8 mouse cellular contexts compared by ENCODE assay signal in the genomic region with DNA sequence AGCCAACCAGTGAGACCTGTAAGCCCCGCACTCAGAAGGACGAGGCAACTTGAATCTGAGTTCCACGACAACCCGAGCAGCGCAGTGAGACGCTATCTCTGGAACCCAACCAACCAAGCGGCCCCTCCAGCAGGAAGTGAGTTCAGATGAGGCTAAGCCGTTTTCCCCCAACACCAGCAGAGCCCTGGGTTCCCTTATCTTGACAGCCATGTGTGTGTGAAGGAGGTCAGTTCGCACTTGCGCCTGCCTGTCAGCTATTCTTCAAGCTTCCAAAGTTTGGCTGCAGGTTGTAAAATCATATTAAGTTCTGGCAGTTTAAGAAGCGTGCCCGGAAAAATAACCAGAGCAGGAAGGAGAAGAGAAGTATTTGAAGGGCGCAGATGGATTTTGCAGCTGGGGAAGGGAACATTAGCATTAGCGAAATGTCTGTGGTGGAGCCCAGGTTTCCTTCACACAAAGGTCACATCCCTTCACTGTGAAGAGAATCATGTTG.
DNase-seq lines count a peak whose midpoint lies in the region; ATAC-seq lines count a peak whose summit lies in the region.

No protein-coding gene starts in this region.

- H3K4me2 ChIP-seq in midbrain, embryonic 13.5 days (replicated peaks), result peak overlapping the region; percentile 25
- H3K4me2 ChIP-seq in midbrain, embryonic 11.5 days, result no peak overlapping the region
- 0 out of 2 replicates have a peak overlapping the region, but pooled peaks have one; percentile 2 for H3K4me2 ChIP-seq in midbrain, embryonic 16.5 days (ENCODE audit: low read length)
- H3K4me2 ChIP-seq in hindbrain, embryonic 11.5 days (replicated peaks; ENCODE audit: low read depth, low read length), result no peak overlapping the region

- 82% methylated on average over 14 of the region's 14 CpGs for WGBS in midbrain, embryonic 13.5 days
- 83% methylated on average over 14 of the region's 14 CpGs for WGBS in midbrain, embryonic 11.5 days
- 68% methylated on average over 14 of the region's 14 CpGs for WGBS in limb, embryonic 10.5 days
- WGBS in midbrain, embryonic 16.5 days, result 80% methylated on average over 14 of the region's 14 CpGs
- 75% methylated on average over 14 of the region's 14 CpGs for WGBS in hindbrain, embryonic 11.5 days

- no peak overlapping the region for H3K9ac ChIP-seq in midbrain, embryonic 13.5 days (replicated peaks)
- H3K9ac ChIP-seq in midbrain, embryonic 11.5 days (ENCODE audit: low read length), result no peak overlapping the region
- H3K9ac ChIP-seq in midbrain, embryonic 16.5 days (ENCODE audit: low read depth, low read length), result no peak overlapping the region
- H3K9ac ChIP-seq in hindbrain, embryonic 11.5 days (ENCODE audit: low read depth, low read length), result no peak overlapping the region

- no peak for ATAC-seq in midbrain, embryonic 13.5 days
- no peak for ATAC-seq in midbrain, embryonic 11.5 days (ENCODE audit: low FRiP score)
- no peak for ATAC-seq in midbrain, embryonic 16.5 days
- ATAC-seq in hindbrain, embryonic 11.5 days (ENCODE audit: low FRiP score), result no peak
- ATAC-seq in frontal cortex, adult (ENCODE audit: low TSS enrichment), result no peak

- DNase-seq in midbrain, embryonic 11.5 days (ENCODE audit: low spot score, missing footprints), result no peak
- DNase-seq in heart, adult 18-20 months, result peak; percentile 73 to 81
- DNase-seq in limb, embryonic 10.5 days (ENCODE audit: low spot score), result peak; percentile 41
- no peak for DNase-seq in hindbrain, embryonic 11.5 days (ENCODE audit: low spot score)
- no peak for DNase-seq in frontal cortex, postnatal 25 days (ENCODE audit: low spot score in 2 of 2)

- H3K36me3 ChIP-seq in midbrain, embryonic 13.5 days, result no peaks in the 10 kb centered on the region
- H3K36me3 ChIP-seq in midbrain, embryonic 11.5 days (ENCODE audit: control insufficient read depth, insufficient read depth, low read length), result no peaks in the 10 kb centered on the region
- no peaks in the 10 kb centered on the region for H3K36me3 ChIP-seq in limb, embryonic 10.5 days
- H3K36me3 ChIP-seq in midbrain, embryonic 16.5 days (ENCODE audit: control insufficient read depth, insufficient read depth, low read length), result no peaks in the 10 kb centered on the region
- no peaks in the 10 kb centered on the region for H3K36me3 ChIP-seq in hindbrain, embryonic 11.5 days (ENCODE audit: control insufficient read depth, insufficient read depth, low read length)

- H3K27me3 ChIP-seq in midbrain, embryonic 13.5 days, result no peaks in the 10 kb centered on the region
- no peaks in the 10 kb centered on the region for H3K27me3 ChIP-seq in midbrain, embryonic 11.5 days (ENCODE audit: control insufficient read depth, insufficient read depth, low read length)
- H3K27me3 ChIP-seq in limb, embryonic 10.5 days (ENCODE audit: low read depth, poor library complexity, severe bottlenecking), result no peaks in the 10 kb centered on the region
- H3K27me3 ChIP-seq in midbrain, embryonic 16.5 days (ENCODE audit: control insufficient read depth, insufficient read depth, low read depth, low read length), result no peaks in the 10 kb centered on the region
- no peaks in the 10 kb centered on the region for H3K27me3 ChIP-seq in hindbrain, embryonic 11.5 days (ENCODE audit: control insufficient read depth, insufficient read depth, low read length)

- no peak overlapping the region for H3K4me3 ChIP-seq in midbrain, embryonic 13.5 days (replicated peaks)
- no peak overlapping the region for H3K4me3 ChIP-seq in midbrain, embryonic 11.5 days (ENCODE audit: low read depth, low read length)
- H3K4me3 ChIP-seq in limb, embryonic 10.5 days, result no peak overlapping the region
- no peak overlapping the region for H3K4me3 ChIP-seq in midbrain, embryonic 16.5 days (ENCODE audit: low read depth, low read length)
- H3K4me3 ChIP-seq in hindbrain, embryonic 11.5 days (ENCODE audit: low read depth, low read length), result no peak overlapping the region

- H3K27ac ChIP-seq in midbrain, embryonic 13.5 days, result no peak overlapping the region
- H3K27ac ChIP-seq in midbrain, embryonic 11.5 days (ENCODE audit: low read depth, low read length), result no peak overlapping the region
- H3K27ac ChIP-seq in limb, embryonic 10.5 days, result no peak overlapping the region
- no peak overlapping the region for H3K27ac ChIP-seq in midbrain, embryonic 16.5 days (ENCODE audit: low read length)
- no peak overlapping the region for H3K27ac ChIP-seq in hindbrain, embryonic 11.5 days (ENCODE audit: low read depth, low read length)

- no peaks in the 10 kb centered on the region for H3K9me3 ChIP-seq in midbrain, embryonic 13.5 days
- H3K9me3 ChIP-seq in midbrain, embryonic 11.5 days (ENCODE audit: control insufficient read depth, low read length), result no peaks in the 10 kb centered on the region
- H3K9me3 ChIP-seq in limb, embryonic 10.5 days (replicated peaks), result no peaks in the 10 kb centered on the region
- no peaks in the 10 kb centered on the region for H3K9me3 ChIP-seq in midbrain, embryonic 16.5 days (replicated peaks; ENCODE audit: control insufficient read depth, low read length, poor library complexity, severe bottlenecking)
- no peaks in the 10 kb centered on the region for H3K9me3 ChIP-seq in hindbrain, embryonic 11.5 days (ENCODE audit: control insufficient read depth, low read length)

- peaks cover 21% of the 10 kb centered on the region for H3K4me1 ChIP-seq in midbrain, embryonic 13.5 days (replicated peaks)
- H3K4me1 ChIP-seq in midbrain, embryonic 11.5 days (ENCODE audit: control insufficient read depth, insufficient read depth, low read length), result peaks cover 4% of the 10 kb centered on the region; the same call in 1 of the 2 replicates
- peaks cover 11% of the 10 kb centered on the region for H3K4me1 ChIP-seq in limb, embryonic 10.5 days
- peaks cover 3% of the 10 kb centered on the region; the same call in 1 of the 2 replicates for H3K4me1 ChIP-seq in midbrain, embryonic 16.5 days (ENCODE audit: control insufficient read depth, insufficient read depth, low read length)
- no peaks in the 10 kb centered on the region for H3K4me1 ChIP-seq in hindbrain, embryonic 11.5 days (replicated peaks; ENCODE audit: control insufficient read depth, insufficient read depth, low read length)

Comparison
In these comparisons a context has a peak if more than half of its experiments do, and no peak if none do; other contexts are left out.
1. H3K4me2 ChIP-seq: peak in midbrain, embryonic 13.5 days (single experiment) and midbrain, embryonic 16.5 days (single experiment); none in midbrain, embryonic 11.5 days (single experiment) and hindbrain, embryonic 11.5 days (single experiment).
2. DNase-seq: peak in heart, adult 18-20 months (2 of 2) and limb, embryonic 10.5 days (single experiment); none in midbrain, embryonic 11.5 days (single experiment), hindbrain, embryonic 11.5 days (single experiment) and frontal cortex, postnatal 25 days (0 of 2).